Mouse (Mus musculus): ENCODE measurements around the gene Hyal1. TPM values are rescaled to one million over a fixed set of nuclear protein-coding genes. Genes with fewer than 3 reads are reported as not detected.

The Hyal1 gene
- polyA plus RNA-seq, 1 experiment: 1.3 TPM

DNA sequence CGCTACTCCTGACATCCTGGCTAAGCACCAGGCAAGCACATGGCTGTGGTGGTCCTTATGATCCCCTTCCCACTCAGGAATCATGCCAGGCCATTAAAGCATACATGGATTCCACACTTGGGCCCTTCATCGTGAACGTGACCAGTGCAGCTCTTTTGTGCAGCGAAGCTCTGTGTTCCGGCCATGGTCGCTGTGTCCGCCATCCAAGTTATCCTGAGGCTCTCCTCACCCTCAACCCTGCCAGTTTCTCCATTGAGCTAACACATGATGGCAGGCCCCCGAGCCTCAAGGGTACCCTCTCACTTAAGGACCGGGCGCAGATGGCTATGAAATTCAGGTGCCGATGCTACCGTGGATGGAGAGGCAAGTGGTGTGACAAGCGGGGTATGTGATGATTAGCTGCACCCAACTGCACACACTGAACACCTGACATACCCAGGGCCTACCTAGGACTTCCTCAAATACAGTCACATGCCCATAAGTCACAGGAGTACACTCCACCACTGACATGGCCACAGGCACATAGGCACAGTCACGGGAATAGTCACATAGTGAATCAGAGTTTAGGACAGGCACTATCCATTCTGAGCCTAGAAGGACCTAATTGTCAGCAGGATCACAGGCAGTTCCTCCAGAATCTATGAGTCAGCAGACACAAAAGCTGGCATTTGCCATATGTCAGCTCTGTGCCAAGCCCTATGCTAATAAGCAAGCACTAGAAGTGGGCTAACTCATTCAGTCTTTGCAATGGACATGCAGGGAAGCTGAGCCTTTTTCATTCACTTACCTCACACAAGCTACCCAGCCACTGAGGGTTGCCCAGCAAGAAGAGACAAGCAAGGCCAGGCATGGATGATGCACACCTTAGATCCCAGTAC, 2.5 kb downstream of the Hyal1 start:
- TF ChIP-seq GATA1 (IDR thresholded peaks at IDR 0.05; ENCODE audit: low read length): no peak

DNA sequence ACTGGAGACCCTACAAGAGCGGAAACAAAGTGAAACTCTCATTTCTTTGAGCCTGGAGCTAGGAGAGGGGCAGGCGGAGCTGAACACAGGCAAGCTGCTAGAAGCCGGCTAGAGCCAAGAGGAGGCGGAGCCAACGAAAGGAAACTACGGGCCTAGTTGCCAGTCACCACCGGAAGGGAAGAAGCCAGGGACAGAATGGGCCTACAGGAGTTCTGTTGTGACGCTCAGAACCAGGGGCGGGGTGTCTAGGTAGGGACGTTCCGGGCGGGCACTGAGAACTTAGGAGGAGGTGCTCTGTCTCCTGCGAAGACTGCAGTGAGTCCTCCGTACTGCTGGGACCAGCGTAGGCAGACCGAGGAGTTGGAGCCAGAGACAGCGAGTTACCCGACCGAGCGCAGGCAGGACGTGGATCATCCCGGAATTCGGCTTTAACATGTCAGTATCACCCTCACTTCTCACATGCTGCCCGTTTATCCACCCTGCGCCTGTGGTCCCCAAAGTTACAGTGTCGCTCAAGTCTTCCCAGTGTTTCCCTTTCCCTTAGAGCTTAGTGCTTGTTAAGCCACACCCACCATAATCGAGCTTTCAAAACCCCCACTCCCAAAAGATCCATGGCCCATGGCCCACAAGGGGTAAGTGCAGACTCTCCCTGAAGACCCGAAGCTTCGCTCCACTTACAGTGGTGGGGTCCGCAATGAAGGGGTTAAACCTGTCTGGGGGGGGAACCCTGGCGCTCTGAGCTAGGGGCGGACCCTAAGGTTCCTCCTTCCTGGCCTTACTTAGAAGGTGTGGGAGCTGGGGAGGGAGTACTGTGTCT, 4.0 kb downstream of the Hyal1 start, which contains the start of gene Hyal3:
Hyal3 (plus strand) TSS at position 318 of the 817 bp plus-strand sequence.
- no peak for TF ChIP-seq GATA1 (IDR thresholded peaks at IDR 0.05; ENCODE audit: low read length)

DNA sequence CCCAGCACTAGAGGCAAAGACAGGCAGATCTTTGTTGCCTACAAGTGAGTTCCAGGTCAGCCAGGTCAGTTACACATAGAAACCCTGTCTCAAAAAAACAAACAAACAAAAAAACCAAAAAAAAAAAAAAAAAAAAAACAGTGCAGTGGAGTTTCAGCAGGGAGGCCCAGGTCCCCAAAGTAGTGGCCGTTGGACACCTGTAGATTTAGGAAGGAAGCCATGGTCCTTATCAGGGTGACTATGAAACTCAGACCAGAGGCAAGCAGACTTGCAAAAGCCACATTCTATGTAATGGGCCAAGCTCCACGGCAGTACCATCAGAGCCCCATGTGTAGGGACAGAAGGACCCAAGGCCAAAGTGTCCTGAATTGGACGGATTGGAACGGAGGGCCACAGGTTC, 4.9 kb downstream of the Hyal1 start:
- no peak for TF ChIP-seq GATA1 (IDR thresholded peaks at IDR 0.05; ENCODE audit: low read length)

DNA sequence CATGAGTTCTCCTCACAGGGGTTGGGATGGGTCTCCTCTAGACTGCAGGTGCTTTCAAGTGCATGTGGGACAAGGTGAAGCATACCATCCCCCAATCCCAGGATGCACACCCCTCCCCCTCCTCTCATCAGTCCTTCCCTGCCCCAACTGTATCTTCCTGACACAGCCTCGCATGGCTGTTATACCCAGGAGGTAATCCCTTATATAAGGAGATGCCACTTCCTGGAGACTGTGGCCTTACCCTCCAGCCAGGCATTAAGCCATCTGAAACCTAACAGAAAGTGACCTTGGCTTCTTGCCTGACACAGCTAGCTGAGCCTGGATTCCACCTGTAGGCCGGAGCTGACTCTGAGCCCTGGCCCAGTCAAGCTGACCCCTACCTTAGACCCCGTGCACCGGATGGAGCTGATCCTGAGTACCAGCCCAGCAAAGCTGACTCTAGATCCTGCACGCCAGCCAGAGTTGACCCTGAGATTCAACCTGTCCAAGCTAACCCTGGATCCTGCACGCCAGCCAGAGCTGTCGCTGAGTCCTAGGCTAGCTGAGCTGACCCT, 5.9 kb downstream of the Hyal1 start:
- TF ChIP-seq GATA1 (IDR thresholded peaks at IDR 0.05; ENCODE audit: low read length): no peak

DNA sequence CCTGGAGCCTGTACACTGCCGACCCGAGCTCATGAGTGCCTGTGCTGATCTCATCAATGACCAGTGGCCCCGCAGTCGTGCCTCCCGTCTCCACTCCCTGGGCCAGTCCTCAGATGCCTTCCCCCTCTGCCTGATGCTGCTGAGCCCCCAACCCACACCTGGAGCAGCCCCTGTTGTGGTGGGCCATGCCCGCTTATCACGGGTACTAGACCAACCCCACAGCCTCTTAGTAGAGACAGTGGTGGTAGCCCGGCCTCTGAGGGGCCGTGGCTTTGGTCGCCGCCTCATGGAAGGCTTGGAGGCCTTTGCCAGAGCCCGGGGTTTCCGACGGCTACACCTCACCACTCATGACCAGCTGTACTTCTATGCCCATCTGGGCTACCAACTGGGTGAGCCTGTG, 6.4 kb downstream of the Hyal1 start:
- TF ChIP-seq GATA1 (IDR thresholded peaks at IDR 0.05; ENCODE audit: low read length): no peak

DNA sequence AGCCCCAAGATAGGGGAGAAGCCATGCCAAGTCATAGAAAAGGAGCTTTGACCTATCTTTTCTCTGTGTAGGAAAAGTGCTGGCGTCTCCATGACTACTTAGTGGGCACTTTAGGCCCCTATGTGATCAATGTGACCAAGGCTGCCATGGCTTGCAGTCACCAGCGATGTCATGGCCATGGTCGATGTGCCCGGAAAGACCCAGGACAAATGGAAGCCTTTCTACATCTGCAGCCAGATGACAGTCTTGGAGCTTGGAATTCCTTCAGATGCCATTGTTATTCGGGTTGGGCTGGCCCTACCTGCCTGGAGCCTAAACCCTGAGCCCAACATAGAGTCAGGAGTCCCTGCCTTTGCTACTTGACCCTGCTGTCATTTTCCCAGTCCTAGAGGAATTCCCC, 9.8 kb downstream of the Hyal1 start:
- TF ChIP-seq GATA1 (IDR thresholded peaks at IDR 0.05; ENCODE audit: low read length): no peak

DNA sequence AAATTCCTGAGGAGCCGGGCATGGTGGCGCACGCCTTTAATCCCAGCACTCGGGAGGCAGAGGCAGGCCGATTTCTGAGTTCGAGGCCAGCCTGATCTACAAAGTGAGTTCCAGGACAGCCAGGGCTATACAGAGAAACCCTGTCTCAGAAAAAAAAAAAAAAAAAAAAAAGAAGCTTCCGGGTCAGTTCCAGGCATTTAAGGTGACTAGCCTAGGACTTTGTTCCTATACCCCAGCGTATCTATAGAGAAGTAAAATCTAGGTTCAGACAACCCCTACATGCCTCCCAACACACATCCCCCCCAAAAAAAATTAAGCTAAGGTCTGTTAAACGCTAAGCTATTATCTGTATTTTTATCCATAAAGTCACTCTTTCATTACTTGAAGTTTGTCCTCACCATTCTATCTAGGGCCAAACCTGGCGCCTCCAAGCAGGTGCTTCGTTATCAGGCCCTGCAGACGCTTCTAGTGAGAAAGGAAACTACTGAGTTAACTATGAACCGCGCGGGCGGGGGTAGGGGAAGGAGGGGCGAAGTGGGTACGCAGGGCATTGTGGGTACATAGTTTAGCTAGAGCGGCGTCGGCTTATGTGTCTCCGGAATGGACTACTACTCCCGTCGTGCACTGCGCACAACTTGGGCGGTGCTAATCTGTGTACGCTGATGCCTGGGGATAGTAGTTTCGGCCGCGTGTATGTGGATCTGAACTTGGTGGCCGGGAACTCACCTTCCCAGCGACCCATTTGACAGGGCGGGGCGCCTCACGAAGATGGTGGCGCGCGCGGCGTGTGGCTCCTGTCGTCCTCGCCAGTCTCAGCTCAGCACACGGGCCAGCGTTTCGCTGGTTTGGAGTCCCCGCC, 10.5 kb downstream of the Hyal1 start, which contains the start of gene Ifrd2:
Ifrd2 (plus strand) TSS at position 669 of the 859 bp plus-strand sequence.
- TF ChIP-seq GATA1 (IDR thresholded peaks at IDR 0.05; ENCODE audit: low read length): peak; percentile 23

DNA sequence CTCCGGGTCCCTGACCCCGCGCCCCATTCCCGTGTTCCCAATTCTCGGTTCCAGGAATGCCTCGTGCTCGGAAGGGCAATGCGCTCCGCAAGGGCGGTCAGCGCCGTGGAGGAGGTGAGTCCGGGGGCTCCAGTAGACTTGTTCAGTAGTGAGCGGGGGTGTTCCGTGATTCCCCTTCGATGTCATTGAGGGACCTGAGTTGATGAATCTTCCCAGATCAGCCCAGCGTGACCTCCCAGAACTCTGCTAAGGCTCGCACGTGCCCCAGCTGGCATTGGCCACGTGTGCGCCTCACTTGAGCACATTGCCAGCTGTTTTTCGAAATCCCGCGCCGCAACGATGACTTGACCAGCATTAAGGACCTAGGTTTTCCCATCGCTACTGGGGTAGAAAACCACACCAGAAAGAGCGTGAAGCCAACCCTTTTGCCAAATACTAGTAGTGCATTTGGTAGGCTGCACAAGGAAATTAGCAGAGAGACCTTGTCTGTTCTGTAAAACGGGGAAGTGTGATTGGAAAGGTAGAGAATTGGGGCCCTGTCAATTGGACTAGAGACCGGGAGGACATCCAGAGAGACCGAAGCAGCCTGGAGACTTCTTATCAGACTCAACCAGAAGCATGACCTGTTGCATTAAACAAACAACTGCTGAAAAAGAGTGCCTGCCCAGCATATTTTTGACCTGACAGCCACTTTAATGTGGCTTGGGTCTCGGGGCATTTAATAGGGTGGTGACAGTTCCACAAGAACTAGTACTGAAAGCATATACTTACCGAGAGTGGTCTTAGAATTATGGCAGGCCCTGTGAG, 11.3 kb downstream of the Hyal1 start:
- TF ChIP-seq GATA1 (IDR thresholded peaks at IDR 0.05; ENCODE audit: low read length): no peak

DNA sequence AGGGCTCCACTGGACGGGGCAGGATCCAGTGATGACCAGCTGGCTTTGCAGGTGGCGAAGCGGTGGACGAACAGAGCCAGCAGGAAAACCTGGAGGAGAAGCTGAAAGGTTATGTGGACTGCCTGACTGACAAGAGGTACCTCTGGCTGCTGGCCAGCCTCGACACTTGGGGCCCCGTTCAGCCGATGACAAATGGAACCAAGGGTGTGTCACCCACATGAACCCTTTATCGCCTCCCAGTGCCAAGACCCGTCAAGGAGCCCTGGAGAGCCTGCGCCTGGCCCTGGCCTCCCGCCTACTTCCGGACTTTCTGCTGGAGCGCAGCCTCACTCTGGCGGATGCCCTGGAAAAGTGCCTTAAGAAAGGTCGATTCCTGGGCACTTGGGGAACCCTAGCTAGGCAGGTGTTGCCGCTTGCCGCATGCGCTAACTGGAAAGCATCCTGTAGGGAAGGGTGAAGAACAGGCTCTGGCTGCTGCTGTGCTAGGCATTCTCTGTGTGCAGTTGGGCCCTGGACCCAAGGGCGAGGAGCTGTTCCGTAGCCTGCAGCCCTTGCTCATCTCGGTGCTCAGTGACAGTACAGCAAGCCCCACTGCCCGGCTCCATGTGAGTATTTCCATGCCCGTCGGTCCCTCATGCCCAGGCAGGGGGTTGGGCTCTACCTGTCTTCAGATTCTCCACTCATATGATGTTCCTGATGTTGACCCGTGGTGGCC, 13.5 kb downstream of the Hyal1 start:
- TF ChIP-seq GATA1 (IDR thresholded peaks at IDR 0.05; ENCODE audit: low read length): no peak

DNA sequence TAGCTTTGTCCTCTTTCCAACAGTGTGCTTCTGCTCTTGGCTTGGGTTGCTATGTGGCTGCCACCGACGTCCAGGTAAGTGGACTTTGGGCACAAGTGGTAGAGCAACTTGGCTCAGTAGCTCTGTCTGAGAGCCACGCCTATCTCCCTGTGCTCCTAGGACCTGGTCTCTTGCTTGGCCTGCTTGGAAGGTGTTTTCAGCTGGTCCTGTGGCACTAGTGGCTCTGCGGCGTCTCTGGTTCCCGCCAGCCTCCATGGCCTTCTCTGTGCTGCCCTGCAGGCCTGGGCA, 14.0 kb downstream of the Hyal1 start:
- no peak for TF ChIP-seq GATA1 (IDR thresholded peaks at IDR 0.05; ENCODE audit: low read length)

DNA sequence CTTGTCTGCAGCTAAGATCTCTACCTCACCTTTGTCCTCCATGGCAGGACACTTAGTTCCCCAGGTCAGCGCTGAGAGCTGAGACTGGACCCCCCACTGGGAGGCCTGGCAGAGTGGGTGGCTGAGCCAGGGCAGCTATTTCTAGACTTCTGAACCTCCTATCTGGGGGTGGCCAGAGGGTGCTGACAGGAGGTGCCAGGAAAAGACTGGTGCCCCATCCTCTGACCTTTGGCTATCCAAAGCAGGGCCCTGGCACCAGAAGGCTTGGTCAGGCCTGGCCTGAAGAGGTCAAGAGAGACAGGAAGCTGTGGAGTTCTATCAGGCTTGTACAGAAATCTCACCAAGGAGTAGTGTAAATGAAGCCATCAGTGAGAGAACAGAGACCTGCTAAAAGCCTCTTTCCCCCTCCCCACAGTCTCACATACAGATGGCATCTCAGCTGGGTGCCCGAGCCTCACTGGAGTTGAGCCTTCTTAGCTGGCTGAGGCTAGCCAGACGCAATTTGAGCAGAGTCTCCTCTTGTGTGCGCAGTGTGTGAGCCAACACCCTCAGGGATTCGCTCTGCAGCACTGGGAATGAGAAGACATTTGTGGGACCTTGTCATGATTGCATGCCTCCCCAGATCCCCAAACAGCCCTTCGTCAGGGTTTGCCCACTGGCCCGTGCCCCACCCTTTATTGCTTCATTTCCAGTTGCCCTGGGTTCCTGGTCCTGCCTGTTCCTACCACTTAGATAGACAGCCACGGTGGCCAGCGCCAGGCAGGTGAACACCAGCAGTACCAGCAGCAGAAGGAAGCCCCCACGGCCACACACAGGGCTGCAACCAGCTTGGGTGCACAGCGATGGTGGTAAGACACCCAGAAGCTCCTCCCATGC, 16.6 kb downstream of the Hyal1 start:
- TF ChIP-seq GATA1 (IDR thresholded peaks at IDR 0.05; ENCODE audit: low read length): no peak

DNA sequence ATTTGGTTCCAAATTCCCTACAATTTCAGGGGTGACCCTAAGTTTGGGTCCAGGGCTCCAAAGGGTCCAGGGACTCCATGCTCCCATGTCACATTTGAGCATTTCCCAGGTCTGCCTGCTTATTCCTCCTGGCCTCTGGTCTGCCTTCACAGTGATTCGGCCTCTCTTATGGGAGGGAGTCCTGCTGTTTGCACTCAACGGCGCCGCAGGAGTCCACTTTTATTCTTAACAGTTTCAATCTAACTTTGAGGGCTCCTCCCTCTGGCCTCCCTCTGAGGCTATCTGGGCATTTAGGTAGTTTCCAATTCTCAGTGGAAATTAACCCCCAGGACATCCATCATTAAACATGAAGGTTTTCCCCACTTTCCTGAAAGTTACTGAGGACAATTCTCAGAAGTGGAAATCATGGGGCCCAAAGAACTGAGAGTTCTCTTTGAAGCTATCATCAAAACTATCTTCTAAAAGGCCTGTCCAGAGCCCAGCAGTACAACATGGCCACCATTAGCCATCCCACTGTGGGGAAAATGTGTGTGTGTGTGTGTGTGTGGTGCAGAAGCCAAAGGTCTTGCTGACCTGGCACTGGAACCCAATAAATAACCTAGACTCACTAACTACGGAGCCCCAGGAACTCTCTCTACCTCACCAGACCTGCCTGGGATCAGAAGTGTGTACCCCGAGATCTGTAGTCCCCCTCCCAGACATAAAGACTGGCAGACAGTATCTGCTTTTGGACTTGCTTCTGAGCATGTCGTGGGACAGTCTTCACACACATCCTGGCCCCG, 17.7 kb downstream of the Hyal1 start:
- no peak for TF ChIP-seq GATA1 (IDR thresholded peaks at IDR 0.05; ENCODE audit: low read length)
